Mouse (Mus musculus) MEL (cell line): ENCODE measurements around the gene Trappc6a. TPM values are rescaled to one million over a fixed set of nuclear protein-coding genes. Genes with fewer than 3 reads are reported as not detected.

Experiments used
- DNase-seq: peaks from one replicate; pipeline ENCODE4 v3.0.0; 2011; ENCODE audit warnings: low read depth, low spot score
- H3K27ac ChIP-seq: 2 replicates; pipeline ENCODE4 v1.5.1; 2012; ENCODE audit warnings: low read depth, mild to moderate bottlenecking, control low read depth, low read length, moderate library complexity; ENCODE audit not compliant: control insufficient read depth
- H3K27me3 ChIP-seq, 2 experiments: fragments of 150-350 bp in 1 of 2; sonication (generic) in 1 of 2; 2 replicates each; pipeline ENCODE4 v1.6.1; 2012; ENCODE audit warnings: low read length in 2 of 2, mild to moderate bottlenecking in 2 of 2, improper control_type of control experiment in 1 of 2, moderate library complexity in 1 of 2; ENCODE audit not compliant: insufficient read depth in 2 of 2, control insufficient read depth in 1 of 2
- H3K36me3 ChIP-seq, 2 experiments: 2 replicates each; pipeline ENCODE4 v1.6.1; 2012 to 2014; ENCODE audit warnings: low read length in 2 of 2, improper control_type of control experiment in 1 of 2, inconsistent platforms in 1 of 2, mild to moderate bottlenecking in 1 of 2; ENCODE audit not compliant: insufficient read depth in 2 of 2, control insufficient read depth in 1 of 2
- H3K4me1 ChIP-seq, 2 experiments: fragments of 150-350 bp in 1 of 2; sonication (generic) in 1 of 2; 2 replicates each; pipeline ENCODE4 v1.6.1; 2012; ENCODE audit warnings: low read length in 2 of 2, improper control_type of control experiment in 1 of 2, mild to moderate bottlenecking in 1 of 2; ENCODE audit not compliant: insufficient read depth in 2 of 2, control insufficient read depth in 1 of 2
- H3K4me3 ChIP-seq, 2 experiments: fragments of 150-350 bp in 1 of 2; sonication (generic) in 1 of 2; 2 replicates each; pipeline ENCODE4 v1.5.1; 2012; ENCODE audit warnings: low read depth in 2 of 2, low read length in 2 of 2, mild to moderate bottlenecking in 2 of 2, moderate library complexity in 2 of 2, control low read depth in 1 of 2, improper control_type of control experiment in 1 of 2; ENCODE audit not compliant: control insufficient read depth in 1 of 2, insufficient read depth in 1 of 2
- H3K79me2 ChIP-seq: 2 replicates; pipeline ENCODE4 v1.6.1; 2012; ENCODE audit warnings: mild to moderate bottlenecking, low read length, moderate library complexity; ENCODE audit not compliant: control insufficient read depth, poor library complexity, insufficient read depth
- H3K9ac ChIP-seq: 2 replicates; pipeline ENCODE4 v1.6.1; 2012; ENCODE audit warnings: low read depth, mild to moderate bottlenecking, control low read depth, low read length, moderate library complexity; ENCODE audit not compliant: control insufficient read depth, poor library complexity, severe bottlenecking
- H3K9me3 ChIP-seq: fragments of 150-350 bp; sonication (generic); replicated peaks from 2 replicates; pipeline ENCODE4 v1.6.1; 2012; ENCODE audit warnings: mild to moderate bottlenecking, low read length, improper control_type of control experiment, moderate library complexity; ENCODE audit not compliant: insufficient read depth
- BHLHE40 ChIP-seq: IDR thresholded peaks from 2 replicates; pipeline ENCODE4 v1.6.1; 2012; ENCODE audit warnings: low read depth, mild to moderate bottlenecking, inconsistent platforms, low read length, improper control_type of control experiment, borderline replicate concordance
- CHD2 ChIP-seq: IDR thresholded peaks from 2 replicates; pipeline ENCODE4 v1.6.1; 2011; ENCODE audit warnings: low read length, improper control_type of control experiment
- CTCF ChIP-seq, 3 experiments: IDR thresholded peaks in 2 of 3; conservative IDR thresholded peaks in 1 of 3; 2 replicates each; pipeline ENCODE4 v1.5.1; 2011 to 2012; ENCODE audit warnings: low read length in 3 of 3, low read depth in 2 of 3, mild to moderate bottlenecking in 2 of 3, improper control_type of control experiment in 1 of 3, inconsistent platforms in 1 of 3, mixed read lengths in 1 of 3, moderate library complexity in 1 of 3; ENCODE audit not compliant: control insufficient read depth in 1 of 3, insufficient read depth in 1 of 3, poor library complexity in 1 of 3, severe bottlenecking in 1 of 3
- E2F4 ChIP-seq: IDR thresholded peaks from 2 replicates; pipeline ENCODE4 v1.6.1; 2011; ENCODE audit warnings: low read depth, low read length, improper control_type of control experiment, borderline replicate concordance
- ELF1 ChIP-seq: IDR thresholded peaks from 2 replicates; pipeline ENCODE4 v1.6.1; 2014; ENCODE audit warnings: low read depth, mild to moderate bottlenecking, inconsistent platforms, low read length, improper control_type of control experiment, moderate library complexity
- ETS1 ChIP-seq: IDR thresholded peaks from 2 replicates; pipeline ENCODE4 v1.6.1; 2012; ENCODE audit warnings: low read depth, mild to moderate bottlenecking, inconsistent platforms, low read length, improper control_type of control experiment, moderate library complexity
- GABPA ChIP-seq: IDR thresholded peaks from 2 replicates; pipeline ENCODE4 v1.6.1; 2012; ENCODE audit warnings: low read depth, mild to moderate bottlenecking, inconsistent platforms, low read length, improper control_type of control experiment, moderate library complexity
- GATA1 ChIP-seq: IDR thresholded peaks from 2 replicates; pipeline ENCODE4 v1.6.1; 2011; ENCODE audit warnings: low read depth, low read length, improper control_type of control experiment
- HCFC1 ChIP-seq: IDR thresholded peaks from 2 replicates; pipeline ENCODE4 v1.6.1; 2012; ENCODE audit warnings: low read depth, mild to moderate bottlenecking, inconsistent platforms, low read length, improper control_type of control experiment, moderate library complexity
- JUND ChIP-seq: IDR thresholded peaks from 2 replicates; pipeline ENCODE4 v1.6.1; 2011; ENCODE audit warnings: low read depth, mild to moderate bottlenecking, improper control_type of control experiment, low read length
- KAT2A ChIP-seq: conservative IDR thresholded peaks from 2 replicates; pipeline ENCODE4 v1.6.1; 2012; ENCODE audit warnings: low read depth, low read length, improper control_type of control experiment, inconsistent platforms
- MAFK ChIP-seq: IDR thresholded peaks from 2 replicates; pipeline ENCODE4 v1.6.1; 2011; ENCODE audit warnings: low read depth, mild to moderate bottlenecking, low read length, improper control_type of control experiment, borderline replicate concordance
- MAX ChIP-seq: IDR thresholded peaks from 2 replicates; pipeline ENCODE4 v1.6.1; 2011; ENCODE audit warnings: low read length, improper control_type of control experiment
- MAZ ChIP-seq: IDR thresholded peaks from 2 replicates; pipeline ENCODE4 v1.6.1; 2012; ENCODE audit warnings: low read depth, mild to moderate bottlenecking, inconsistent platforms, low read length, improper control_type of control experiment
- MEF2A ChIP-seq: IDR thresholded peaks from 2 replicates; pipeline ENCODE4 v1.6.1; 2014; ENCODE audit warnings: low read depth, mild to moderate bottlenecking, inconsistent platforms, low read length, improper control_type of control experiment; ENCODE audit not compliant: poor library complexity, insufficient replicate concordance, severe bottlenecking; ENCODE audit errors: extremely low read depth
- MXI1 ChIP-seq: IDR thresholded peaks from 2 replicates; pipeline ENCODE4 v1.6.1; 2011; ENCODE audit warnings: mild to moderate bottlenecking, low read depth, low read length, improper control_type of control experiment
- MYC ChIP-seq: IDR thresholded peaks from 2 replicates; pipeline ENCODE4 v1.6.1; 2011; ENCODE audit warnings: low read depth, mild to moderate bottlenecking, low read length, improper control_type of control experiment, moderate library complexity
- NELFE ChIP-seq: IDR thresholded peaks from 2 replicates; pipeline ENCODE4 v1.6.1; 2011; ENCODE audit warnings: low read depth, low read length, improper control_type of control experiment
- NRF1 ChIP-seq: IDR thresholded peaks from 2 replicates; pipeline ENCODE4 v1.6.1; 2014; ENCODE audit warnings: low read depth, mild to moderate bottlenecking, inconsistent platforms, low read length, improper control_type of control experiment, moderate library complexity; ENCODE audit not compliant: poor library complexity, insufficient read depth, severe bottlenecking
- POLR2A ChIP-seq, 2 experiments: IDR thresholded peaks; 2 replicates each; pipeline ENCODE4 v1.6.1; 2011 to 2012; ENCODE audit warnings: low read length in 2 of 2, mild to moderate bottlenecking in 2 of 2, control low read depth in 1 of 2, improper control_type of control experiment in 1 of 2, low read depth in 1 of 2, moderate library complexity in 1 of 2; ENCODE audit not compliant: control insufficient read depth in 1 of 2, insufficient read depth in 1 of 2, poor library complexity in 1 of 2
- POLR2AphosphoS2 ChIP-seq: IDR thresholded peaks from 2 replicates; pipeline ENCODE4 v1.6.1; 2011; ENCODE audit warnings: low read length, improper control_type of control experiment
- POLR2AphosphoS5 ChIP-seq: IDR thresholded peaks from 2 replicates; pipeline ENCODE4 v1.6.1; 2012; ENCODE audit warnings: low read depth, borderline replicate concordance, mild to moderate bottlenecking, inconsistent platforms, low read length, moderate library complexity, mixed read lengths
- RAD21 ChIP-seq: IDR thresholded peaks from 2 replicates; pipeline ENCODE4 v1.6.1; 2011; ENCODE audit warnings: mild to moderate bottlenecking, low read depth, low read length, improper control_type of control experiment
- RCOR1 ChIP-seq: IDR thresholded peaks from 2 replicates; pipeline ENCODE4 v1.6.1; 2012; ENCODE audit warnings: low read depth, mild to moderate bottlenecking, inconsistent platforms, low read length, improper control_type of control experiment
- SIN3A ChIP-seq: IDR thresholded peaks from 2 replicates; pipeline ENCODE4 v1.6.1; 2012; ENCODE audit warnings: low read length, improper control_type of control experiment, inconsistent platforms
- TAL1 ChIP-seq: IDR thresholded peaks from 2 replicates; pipeline ENCODE4 v1.6.1; 2012; ENCODE audit warnings: mild to moderate bottlenecking, inconsistent platforms, low read length, moderate library complexity, mixed read lengths
- TBP ChIP-seq: IDR thresholded peaks from 2 replicates; pipeline ENCODE4 v1.8.0; 2011; ENCODE audit warnings: low read depth, low read length, improper control_type of control experiment
- TCF12 ChIP-seq: IDR thresholded peaks from 2 replicates; pipeline ENCODE4 v1.6.1; 2014; ENCODE audit warnings: low read depth, mild to moderate bottlenecking, inconsistent platforms, low read length, improper control_type of control experiment, moderate library complexity
- UBTF ChIP-seq: IDR thresholded peaks from 2 replicates; pipeline ENCODE4 v1.6.1; 2012; ENCODE audit warnings: low read depth, mild to moderate bottlenecking, inconsistent platforms, low read length, improper control_type of control experiment, moderate library complexity, borderline replicate concordance; ENCODE audit not compliant: insufficient read depth
- USF1 ChIP-seq: IDR thresholded peaks from 2 replicates; pipeline ENCODE4 v1.6.1; 2014; ENCODE audit warnings: low read depth, mild to moderate bottlenecking, inconsistent platforms, low read length, improper control_type of control experiment, moderate library complexity
- USF2 ChIP-seq, 2 experiments: IDR thresholded peaks; 2 replicates each; pipeline ENCODE4 v1.6.1; 2011 to 2012; ENCODE audit warnings: improper control_type of control experiment in 2 of 2, low read length in 2 of 2, borderline replicate concordance in 1 of 2, inconsistent platforms in 1 of 2, low read depth in 1 of 2, mild to moderate bottlenecking in 1 of 2; ENCODE audit not compliant: insufficient read depth in 1 of 2
- ZMIZ1 ChIP-seq: IDR thresholded peaks from 2 replicates; pipeline ENCODE4 v1.6.1; 2012; ENCODE audit warnings: low read depth, mild to moderate bottlenecking, inconsistent platforms, low read length, improper control_type of control experiment, moderate library complexity
- polyA plus RNA-seq, 2 experiments: library from polyadenylated mRNA; stranded (reverse) in 1 of 2; unstranded in 1 of 2; fragments of >175 nt in 1 of 2; fragments of >200 nt in 1 of 2; gene quantifications; 2 replicates each; pipeline versions ENCODE4 v1.2.1 to v1.2.4; 2012; ENCODE audit warnings: low replicate concordance in 2 of 2, low read depth in 1 of 2; ENCODE audit not compliant: insufficient read length in 2 of 2, insufficient read depth in 1 of 2, missing spikeins in 1 of 2
- total RNA-seq: library from RNA; depleted of rRNA; stranded (reverse); fragments of 300-350 nt; gene quantifications from 2 replicates; pipeline ENCODE4 v1.2.3, GENCODE M21; 2012

Gene Trappc6a
- total and polyA plus RNA-seq, 3 experiments: 82.8 to 88.2 TPM; not detected in 1

DNA sequence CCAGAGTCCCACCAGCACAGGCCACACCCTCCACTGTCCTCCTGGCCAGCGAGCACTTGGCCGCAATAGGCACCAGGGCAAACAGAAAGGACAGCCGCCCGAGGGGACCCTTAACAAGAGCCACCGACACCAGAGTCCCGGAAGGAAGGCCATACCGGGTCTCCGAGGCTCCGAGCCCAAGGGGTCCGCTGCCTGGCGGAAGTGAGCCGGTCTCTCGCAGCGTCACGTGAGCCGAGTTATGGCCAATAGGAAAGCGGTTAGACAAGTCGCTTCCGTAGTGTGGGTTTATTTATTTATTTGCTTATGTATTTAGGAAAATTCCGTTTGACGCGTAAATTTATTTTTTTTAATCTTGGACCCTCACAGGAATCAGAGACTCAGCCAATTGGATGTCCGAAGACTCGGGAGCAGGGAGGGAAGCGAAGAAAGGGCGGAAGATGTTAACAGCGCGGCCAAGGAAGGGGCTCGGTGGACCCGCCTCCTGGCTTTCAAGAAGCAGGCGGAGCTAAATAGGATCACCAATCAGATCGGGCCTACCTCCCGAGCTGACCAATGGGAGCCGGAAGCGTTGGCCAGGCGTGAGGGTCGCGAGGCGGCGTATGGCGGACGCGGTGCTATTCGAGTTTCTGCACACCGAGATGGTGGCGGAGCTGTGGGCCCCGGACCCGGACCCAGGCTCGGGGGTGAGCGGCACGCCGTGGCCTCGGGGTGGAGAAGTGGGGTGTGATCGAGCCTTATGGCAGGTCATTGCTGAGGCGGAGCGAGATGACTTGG, at the start of gene Trappc6a, which contains the start of gene Bloc1s3 (continued):
- TF ChIP-seq MYC (peak; percentile 69), KAT2A (peak; percentile 74), USF2 (IDR thresholded peaks at IDR 0.05; ENCODE audit: borderline replicate concordance in 1 of 2, insufficient read depth in 1 of 2, low read depth in 1 of 2, low read length in 2 of 2) (peak; percentile 84 to 97), POLR2A (IDR thresholded peaks at IDR 0.05; ENCODE audit: control insufficient read depth in 1 of 2, insufficient read depth in 1 of 2, low read depth in 1 of 2, low read length in 2 of 2, poor library complexity in 1 of 2) (peak; percentile 85 to 88)

DNA sequence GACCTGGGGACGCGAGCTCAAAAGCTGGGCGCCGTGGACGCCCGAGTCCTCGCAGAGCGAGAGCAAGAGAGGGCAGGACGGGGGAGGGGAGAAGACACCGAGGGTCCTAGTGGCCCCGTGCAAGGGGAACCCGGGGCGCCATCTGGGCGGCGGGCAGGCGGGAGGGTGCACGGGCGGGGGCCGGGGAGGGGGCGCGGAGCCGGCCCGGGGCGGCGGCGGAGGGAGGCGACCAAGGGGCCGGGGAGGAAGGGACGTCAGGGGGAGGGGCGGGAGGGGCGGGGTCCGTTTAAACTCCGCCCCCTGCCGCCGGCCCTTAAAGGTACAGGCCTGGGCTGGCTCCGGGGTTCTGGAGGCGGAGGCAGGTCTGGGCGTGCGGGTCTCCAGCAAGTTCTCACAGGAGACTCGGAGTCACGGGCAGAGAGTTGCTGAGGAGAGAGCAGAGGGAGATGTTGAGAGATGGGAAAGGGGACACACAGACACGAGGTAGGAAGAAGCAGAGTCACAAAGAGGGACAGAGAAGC, 49.5 kb upstream of the Trappc6a start, which contains the start of gene Mark4:
Gene Mark4 (minus strand): TSS at position 231 of the 521 bp plus-strand sequence.
- peak within 1 kb of the TSS; percentile 83 for H3K9ac ChIP-seq
- no peak within 1 kb of the TSS for H3K27ac ChIP-seq
- peak; percentile 90 for DNase-seq
- H3K4me1 ChIP-seq: 0 out of 4 replicates have a peak, but pooled peaks cover 0 to 8% of the 10 kb centered on the region in 2 experiments
- no peaks in the 10 kb centered on the region for H3K9me3 ChIP-seq
- peaks cover 7% of the 10 kb centered on the region for H3K79me2 ChIP-seq
- H3K27me3 ChIP-seq: no peaks in the 10 kb centered on the region
- H3K36me3 ChIP-seq: peaks cover 0 to 4% of the 10 kb centered on the region in 2 experiments; a peak in 1 of 4 replicates
- TF ChIP-seq SIN3A (peak; percentile 69; the same call in 1 of the 2 replicates), GATA1 (no peak), TAL1 (no peak), UBTF (no peak), MAZ (0 out of 2 replicates have a peak, but pooled peaks have one; percentile 3), RCOR1 (no peak), POLR2AphosphoS5 (no peak), TCF12 (no peak), MAFK (no peak), RAD21 (no peak), JUND (no peak), KAT2A (no peak), MAX (no peak), E2F4 (no peak), CTCF (IDR thresholded peaks at IDR 0.05 in 2 of 3, conservative IDR thresholded peaks at IDR 0.05 in 1 of 3; ENCODE audit: control insufficient read depth in 1 of 3, insufficient read depth in 1 of 3, low read depth in 2 of 3, low read length in 3 of 3, poor library complexity in 1 of 3, severe bottlenecking in 1 of 3) (no peak), ETS1 (no peak), POLR2AphosphoS2 (no peak), HCFC1 (peak; percentile 71; the same call in 1 of the 2 replicates), MXI1 (0 out of 2 replicates have a peak, but pooled peaks have one; percentile 27), CHD2 (no peak), MEF2A (no peak), GABPA (no peak), USF1 (no peak), BHLHE40 (no peak), NRF1 (no peak), NELFE (peak; percentile 23; the same call in 1 of the 2 replicates), USF2 (IDR thresholded peaks at IDR 0.05; ENCODE audit: borderline replicate concordance in 1 of 2, insufficient read depth in 1 of 2, low read depth in 1 of 2, low read length in 2 of 2) (no peak), ELF1 (no peak), ZMIZ1 (no peak), POLR2A (IDR thresholded peaks at IDR 0.05; ENCODE audit: control insufficient read depth in 1 of 2, insufficient read depth in 1 of 2, low read depth in 1 of 2, low read length in 2 of 2, poor library complexity in 1 of 2) (peak in 1 of 2 experiments; percentile 26; a peak in 1 of 4 replicates), TBP (no peak)
- peak within 1 kb of the TSS; percentile 81 to 99 for H3K4me3 ChIP-seq
